Mouse (Mus musculus) adrenal gland, postnatal 14 days (tissue): ENCODE results near the gene Adk. TPM values are rescaled to one million over a fixed set of nuclear protein-coding genes. Genes with fewer than 3 reads are reported as not detected.
"Not testable (repeated sequence)": the region's sequence is repeated elsewhere in the genome, so short reads cannot be mapped to it uniquely, and the experiment has no call there.

Experiments used
- DNase-seq: peaks from one replicate; pipeline ENCODE4 v3.0.0; 2021; ENCODE audit warnings: mixed read lengths
- total RNA-seq: library from RNA; stranded (reverse); gene quantifications from 2 replicates; pipeline ENCODE4 v1.2.3, GENCODE M21; 2021

Gene Adk
- total RNA-seq, 1 experiment from 2014 or later, result 164 TPM

GRCm38 (mm10) chr14:21488426-21489115, 436.2 kb downstream of the Adk start:
- not testable (repeated sequence) for DNase-seq

DNA sequence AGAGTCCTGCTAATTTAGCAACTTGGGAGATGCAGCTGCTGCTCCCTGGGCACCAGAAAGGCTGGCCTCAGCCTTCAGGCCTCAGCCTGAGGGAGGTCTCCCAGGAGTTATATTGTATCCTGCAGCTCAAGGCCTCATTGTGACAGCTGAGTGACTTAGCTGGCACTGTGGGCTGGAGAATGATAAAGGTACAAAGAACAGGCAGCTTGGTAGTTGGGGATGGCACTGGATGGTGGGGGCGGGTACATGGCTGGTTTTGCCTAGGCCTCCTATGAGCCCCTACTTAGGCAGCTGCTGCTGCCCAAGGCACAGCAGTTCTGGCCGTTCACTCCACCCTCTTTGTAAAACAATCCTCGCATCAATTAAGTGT, 436.7 kb downstream of the Adk start:
- peak; percentile 52 for DNase-seq

- no peak for DNase-seq
These were observed 437.8 kb downstream of the Adk start for GRCm38 (mm10) chr14:21490141-21490540.

Other genes starting within 250 kb of the Adk start
- gene Plau, start 215.9 kb upstream of the Adk start, total RNA-seq, result 26.3 and 60.1 TPM in 2 replicates
- 93.6 and 93.9 TPM in 2 replicates for gene Vcl, start 123.2 kb upstream of the Adk start, total RNA-seq
- gene Ap3m1, start 66 bp upstream of the Adk start, total RNA-seq, result 87.7 and 99.3 TPM in 2 replicates